Mouse (Mus musculus): ENCODE measurements at regions not wholly inside any gene's neighbourhood (a gene's known extent, or its start where the extent isn't known, plus 50 kb on each side); places are given as distances from the start of the nearest gene placed in this dataset.

DNA sequence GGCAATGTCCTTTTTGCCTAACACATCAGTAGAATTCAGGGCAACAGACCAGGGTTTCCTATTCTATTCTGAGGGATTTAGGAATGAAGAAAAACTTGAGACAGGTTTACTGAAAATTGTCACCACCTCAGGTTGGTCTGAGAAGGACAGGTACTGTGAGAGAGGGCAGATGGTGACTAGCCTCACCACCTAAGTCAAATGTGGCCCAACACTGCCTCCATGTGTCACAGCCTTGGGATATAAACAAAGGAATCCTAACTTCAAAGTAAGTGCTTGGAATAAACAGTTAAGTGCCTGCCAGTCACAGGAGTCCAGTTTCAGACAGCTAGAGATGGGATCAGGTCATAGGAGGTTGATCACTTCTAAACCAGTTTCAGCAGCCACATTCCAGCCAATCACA, 281.3 kb upstream of the Irx4 start:
- peaks cover 83% of the 10 kb centered on the region for H3K9me3 ChIP-seq (replicated peaks; ENCODE audit: low read length)
- in situ Hi-C loops (cut with MboI; ENCODE audit: low pct_ligation_motif_present, low pct_unique_long_range_greater_than_20kb, low sequenced_read_pairs) (no loop called here), dilution Hi-C loops (cut with MboI; ENCODE audit: extremely low pct_ligation_motif_present, extremely low pct_unique_long_range_greater_than_20kb, low sequenced_read_pairs) (no loop called here)
- no peaks in the 10 kb centered on the region for H3K27me3 ChIP-seq (replicated peaks)
- H3K79me2 ChIP-seq (replicated peaks; ENCODE audit: control insufficient read depth, extremely low read depth, insufficient read depth, poor library complexity, severe bottlenecking): no peaks in the 10 kb centered on the region
- no peak for TF ChIP-seq NRF1 (IDR thresholded peaks at IDR 0.05; ENCODE audit: low read depth, low read length)
- TF ChIP-seq IRF4 (IDR thresholded peaks at IDR 0.05; ENCODE audit: low read depth, low read length): no peak
- TF ChIP-seq SMC3 (IDR thresholded peaks at IDR 0.05; ENCODE audit: low read depth, low read length): no peak
- no peak for TF ChIP-seq E2F4 (IDR thresholded peaks at IDR 0.05; ENCODE audit: insufficient replicate concordance, low read depth, low read length)
- TF ChIP-seq MEF2A (IDR thresholded peaks at IDR 0.05; ENCODE audit: borderline replicate concordance, low read depth, low read length): no peak
- no peak for TF ChIP-seq CTCF (conservative IDR thresholded peaks at IDR 0.05 in 1 of 2, IDR thresholded peaks at IDR 0.05 in 1 of 2; ENCODE audit: low read depth in 2 of 2, low read length in 2 of 2)
- TF ChIP-seq GABPA (IDR thresholded peaks at IDR 0.05; ENCODE audit: insufficient replicate concordance, low read depth, low read length): no peak
- no peak for TF ChIP-seq CHD2 (IDR thresholded peaks at IDR 0.05; ENCODE audit: low read length)
- TF ChIP-seq MXI1 (IDR thresholded peaks at IDR 0.05; ENCODE audit: low read depth, low read length): no peak
- TF ChIP-seq CHD1 (IDR thresholded peaks at IDR 0.05; ENCODE audit: low read depth, low read length): no peak
- TF ChIP-seq RAD21 (IDR thresholded peaks at IDR 0.05; ENCODE audit: low read depth, low read length): no peak
- TF ChIP-seq POLR2A (IDR thresholded peaks at IDR 0.05; ENCODE audit: low read depth, low read length): no peak
- no peak for TF ChIP-seq TCF12 (IDR thresholded peaks at IDR 0.05; ENCODE audit: low read depth, low read length)
- no peaks in the 10 kb centered on the region for H3K36me3 ChIP-seq (replicated peaks in 1 of 2; ENCODE audit: control insufficient read depth in 1 of 2, insufficient read depth in 1 of 2, low read length in 1 of 2)
- no peaks in the 10 kb centered on the region for H3K4me1 ChIP-seq (ENCODE audit: control insufficient read depth in 1 of 2, insufficient read depth in 2 of 2)
- H3K27ac ChIP-seq (ENCODE audit: insufficient read depth, low read depth): no peak overlapping the region
- no peak for DNase-seq (ENCODE audit: extremely low read depth)
- no peak overlapping the region for H3K4me2 ChIP-seq (ENCODE audit: insufficient read depth, low read depth, poor library complexity, severe bottlenecking)
- H3K9ac ChIP-seq (ENCODE audit: insufficient read depth, low read depth): no peak overlapping the region
- H3K4me3 ChIP-seq (replicated peaks in 1 of 3; ENCODE audit: low read depth in 2 of 3, low read length in 2 of 3, poor library complexity in 1 of 3): no peak overlapping the region

DNA sequence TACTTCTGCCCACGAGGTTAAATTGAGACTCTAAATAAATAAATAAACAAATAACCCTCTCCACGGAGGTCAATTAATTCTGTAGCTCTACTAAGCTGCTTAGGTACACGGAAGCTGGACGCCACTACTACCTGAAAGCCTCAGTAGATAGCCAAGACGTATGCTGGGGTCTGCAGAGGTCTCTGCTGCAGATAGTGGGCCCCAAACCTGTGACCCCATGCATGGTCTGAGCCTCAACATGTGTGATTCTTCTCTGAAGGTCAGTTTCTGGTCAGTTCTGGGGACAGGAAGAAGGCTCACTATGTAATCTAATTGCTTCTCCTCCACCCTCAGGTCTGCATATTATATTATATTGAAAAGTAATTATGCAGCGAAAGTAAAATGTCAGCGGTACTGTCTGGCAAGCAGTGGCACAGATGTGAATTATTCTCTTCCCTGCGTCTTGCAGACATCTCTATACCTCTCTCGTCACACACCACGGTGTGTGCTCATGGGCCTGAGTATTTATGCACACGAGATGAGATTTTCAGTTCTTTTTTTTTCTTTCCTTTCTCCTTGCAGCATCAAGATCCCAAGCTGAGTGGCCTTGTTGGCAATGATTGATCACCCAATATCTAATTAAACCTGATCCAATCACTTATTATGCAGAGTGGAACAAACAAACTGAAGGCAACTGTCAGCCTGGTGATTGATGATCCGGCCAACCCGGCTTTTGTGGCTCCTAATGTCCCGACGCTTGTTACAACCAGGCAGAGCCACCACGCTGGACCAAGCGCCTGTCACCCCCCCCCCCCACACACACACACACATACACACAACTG, 267.5 kb upstream of the Irx4 start:
- no peak overlapping the region for H3K9ac ChIP-seq (ENCODE audit: insufficient read depth, low read depth)
- no peak overlapping the region for H3K4me2 ChIP-seq (ENCODE audit: insufficient read depth, low read depth, poor library complexity, severe bottlenecking)
- peaks cover 50% of the 10 kb centered on the region for H3K9me3 ChIP-seq (replicated peaks; ENCODE audit: low read length)
- in situ Hi-C loops (cut with MboI; ENCODE audit: low pct_ligation_motif_present, low pct_unique_long_range_greater_than_20kb, low sequenced_read_pairs): no loop called here
- DNase-seq (ENCODE audit: extremely low read depth): no peak
- TF ChIP-seq HCFC1 (IDR thresholded peaks at IDR 0.05; ENCODE audit: low read depth, low read length) (no peak), IRF4 (IDR thresholded peaks at IDR 0.05; ENCODE audit: low read depth, low read length) (no peak), USF1 (IDR thresholded peaks at IDR 0.05; ENCODE audit: low read depth, low read length) (no peak)
- no peaks in the 10 kb centered on the region for H3K4me1 ChIP-seq (ENCODE audit: control insufficient read depth in 1 of 2, insufficient read depth in 2 of 2)
- no peak overlapping the region for H3K4me3 ChIP-seq (replicated peaks in 1 of 3; ENCODE audit: low read depth in 2 of 3, low read length in 2 of 3, poor library complexity in 1 of 3)
- H3K27me3 ChIP-seq (replicated peaks): no peaks in the 10 kb centered on the region
- no peaks in the 10 kb centered on the region for H3K36me3 ChIP-seq (replicated peaks in 1 of 2; ENCODE audit: control insufficient read depth in 1 of 2, insufficient read depth in 1 of 2, low read length in 1 of 2)
- H3K79me2 ChIP-seq (replicated peaks; ENCODE audit: control insufficient read depth, extremely low read depth, insufficient read depth, poor library complexity, severe bottlenecking): no peaks in the 10 kb centered on the region
- dilution Hi-C loops (cut with MboI; ENCODE audit: extremely low pct_ligation_motif_present, extremely low pct_unique_long_range_greater_than_20kb, low sequenced_read_pairs): no loop called here
- no peak overlapping the region for H3K27ac ChIP-seq (ENCODE audit: insufficient read depth, low read depth)

Data from CH12.LX (cell line).